Mouse (Mus musculus) ES-Bruce4 (cell line): ENCODE data around the gene Gm36210. TPM values are rescaled to one million over a fixed set of nuclear protein-coding genes. Genes with fewer than 3 reads are reported as not detected.

Experiments
- H3K27ac ChIP-seq: 2 replicates; pipeline ENCODE4 v1.5.1; 2012; ENCODE audit warnings: low read length, inconsistent platforms; ENCODE audit not compliant: insufficient read depth
- H3K27me3 ChIP-seq: 2 replicates; pipeline ENCODE4 v1.6.1; 2012; ENCODE audit warnings: mild to moderate bottlenecking, low read length, inconsistent platforms; ENCODE audit not compliant: control insufficient read depth, poor library complexity, insufficient read depth, severe bottlenecking
- H3K36me3 ChIP-seq: 2 replicates; pipeline ENCODE4 v1.6.1; 2012; ENCODE audit warnings: inconsistent platforms, mild to moderate bottlenecking, low read length, moderate library complexity; ENCODE audit not compliant: control insufficient read depth, poor library complexity, insufficient read depth, severe bottlenecking
- H3K4me1 ChIP-seq: one replicate; pipeline ENCODE4 v1.8.1; 2011; ENCODE audit warnings: low read length; ENCODE audit not compliant: control insufficient read depth, insufficient read depth
- H3K4me3 ChIP-seq: 2 replicates; pipeline ENCODE4 v1.5.1; 2011; ENCODE audit warnings: low read depth, mild to moderate bottlenecking, low read length
- H3K9ac ChIP-seq: 2 replicates; pipeline ENCODE4 v1.6.1; 2012; ENCODE audit warnings: low read depth, mild to moderate bottlenecking, inconsistent platforms; ENCODE audit not compliant: poor library complexity, severe bottlenecking
- H3K9me3 ChIP-seq: replicated peaks from 2 replicates; pipeline ENCODE4 v1.6.1; 2012; ENCODE audit warnings: mild to moderate bottlenecking, low read length, inconsistent platforms; ENCODE audit not compliant: control insufficient read depth, poor library complexity, insufficient read depth, severe bottlenecking
- CTCF ChIP-seq: IDR thresholded peaks from one replicate; pipeline ENCODE4 v1.8.1; 2011; ENCODE audit warnings: low read depth, low read length
- EP300 ChIP-seq: IDR thresholded peaks from 2 replicates; pipeline ENCODE4 v1.6.1; 2011; ENCODE audit warnings: low read depth, low read length; ENCODE audit not compliant: insufficient read depth
- POLR2A ChIP-seq: IDR thresholded peaks from one replicate; pipeline ENCODE4 v1.8.1; 2011; ENCODE audit warnings: low read length; ENCODE audit not compliant: insufficient read depth
- polyA plus RNA-seq: library from polyadenylated mRNA; stranded (reverse); fragments of >200 nt; gene quantifications from 2 replicates; pipeline ENCODE4 v1.2.4, GENCODE M21; 2011; ENCODE audit warnings: low read depth; ENCODE audit not compliant: missing spikeins, insufficient read depth, insufficient read length

The Gm36210 gene
- polyA plus RNA-seq, 1 experiment: 1.1 TPM

- H3K27me3 ChIP-seq: no peaks in the 10 kb centered on the region
- peak overlapping the region; percentile 92 for H3K4me3 ChIP-seq
- TF ChIP-seq CTCF (no peak), POLR2A (no peak), EP300 (no peak)
- H3K36me3 ChIP-seq: no peaks in the 10 kb centered on the region
- peak overlapping the region; percentile 96 for H3K9ac ChIP-seq
- H3K27ac ChIP-seq: no peak overlapping the region
- H3K9me3 ChIP-seq: no peaks in the 10 kb centered on the region
- no peaks in the 10 kb centered on the region for H3K4me1 ChIP-seq
Measured at GRCm38 (mm10) chr7:4915669-4916416, 9.5 kb upstream of the Gm36210 start.

DNA sequence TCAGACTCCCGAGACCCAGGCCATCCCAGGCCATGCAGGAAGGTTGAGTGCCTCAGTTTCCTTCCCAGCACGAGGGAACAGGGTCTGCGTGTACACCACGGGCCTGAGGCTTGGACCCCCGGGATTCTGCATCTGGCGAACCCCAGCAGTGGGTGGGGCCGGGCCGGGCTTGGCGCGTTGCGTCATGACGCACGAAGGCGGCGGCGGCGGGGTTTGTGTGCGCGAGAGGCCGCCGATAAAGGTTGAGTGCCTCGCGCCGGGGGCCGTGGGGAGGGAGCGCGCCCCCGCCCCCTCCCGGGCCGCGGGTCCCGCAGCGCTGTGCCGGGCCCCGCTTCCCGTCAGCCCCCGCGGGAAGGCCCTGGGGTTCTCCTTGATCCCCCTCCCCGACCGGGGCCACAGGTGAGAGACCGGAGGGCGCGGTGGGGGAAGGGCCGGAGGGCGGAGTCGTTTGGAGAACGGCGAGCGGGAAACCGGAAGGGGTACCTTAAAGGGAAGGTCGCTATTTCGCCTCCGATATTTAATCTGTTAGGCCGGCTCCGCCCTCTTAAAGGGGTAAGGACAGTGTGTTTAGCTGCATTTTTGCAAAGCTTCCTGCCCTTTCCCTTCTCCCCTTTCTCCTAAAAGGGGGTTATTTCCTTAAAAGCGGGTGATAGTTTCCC is 8.8 kb upstream of the Gm36210 start, which contains the start of gene Zfp628:
Gene Zfp628, plus strand, starts transcription at position 211 of the 659 bp plus-strand sequence.
- Histone ChIP-seq H3K9ac (peak within 1 kb of the TSS; percentile 96), H3K4me1 (peaks cover 1% of the 10 kb centered on the region), H3K27me3 (no peaks in the 10 kb centered on the region), H3K9me3 (no peaks in the 10 kb centered on the region), H3K4me3 (peak within 1 kb of the TSS; percentile 92), H3K36me3 (no peaks in the 10 kb centered on the region), H3K27ac (peak within 1 kb of the TSS; percentile 47)
- TF ChIP-seq EP300: no peak
- TF ChIP-seq CTCF: no peak
- peak; percentile 78 for TF ChIP-seq POLR2A

DNA sequence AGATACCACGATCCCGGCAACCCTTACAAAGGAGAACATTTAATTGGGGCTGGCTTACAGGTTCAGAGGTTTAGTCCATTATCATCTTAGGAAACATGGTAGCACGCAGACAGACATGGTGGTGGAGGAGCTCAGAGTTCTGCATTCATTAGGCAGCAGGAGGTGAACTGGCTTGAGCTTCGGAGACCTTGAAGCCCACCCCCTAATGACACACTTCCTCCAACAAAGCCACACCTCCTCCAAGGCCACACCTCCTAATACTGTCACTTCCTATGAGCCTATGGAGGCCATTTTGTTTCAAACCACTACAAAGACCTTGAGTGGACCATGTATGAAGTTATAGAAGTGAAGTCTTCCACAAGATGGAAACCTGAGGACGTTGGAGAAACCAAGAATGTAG is 5.9 kb upstream of the Gm36210 start:
- H3K27ac ChIP-seq: peak overlapping the region; percentile 82
- H3K36me3 ChIP-seq: peaks cover 8% of the 10 kb centered on the region
- peaks cover 3% of the 10 kb centered on the region for H3K4me1 ChIP-seq
- no peaks in the 10 kb centered on the region for H3K27me3 ChIP-seq
- TF ChIP-seq POLR2A (peak; percentile 98), CTCF (no peak), EP300 (0 out of 2 replicates have a peak, but pooled peaks have one; percentile 23)
- H3K4me3 ChIP-seq: peak overlapping the region; percentile 100
- no peaks in the 10 kb centered on the region for H3K9me3 ChIP-seq
- peak overlapping the region; percentile 84 for H3K9ac ChIP-seq

- no peak overlapping the region for H3K27ac ChIP-seq
- peak overlapping the region; percentile 84 for H3K9ac ChIP-seq
- H3K27me3 ChIP-seq: no peaks in the 10 kb centered on the region
- TF ChIP-seq EP300 (no peak), POLR2A (no peak), CTCF (peak; percentile 68)
- H3K4me3 ChIP-seq: peak overlapping the region; percentile 100
- peaks cover 8% of the 10 kb centered on the region for H3K36me3 ChIP-seq
- H3K4me1 ChIP-seq: peaks cover 3% of the 10 kb centered on the region
- H3K9me3 ChIP-seq: no peaks in the 10 kb centered on the region
Measured at GRCm38 (mm10) chr7:4911561-4911960, 5.2 kb upstream of the Gm36210 start.

GRCm38 (mm10) chr7:4902404-4902803 is 3.9 kb downstream of the Gm36210 start:
- Histone ChIP-seq H3K4me3 (no peak overlapping the region), H3K27ac (no peak overlapping the region), H3K36me3 (no peaks in the 10 kb centered on the region; the same call in 1 of the 2 replicates), H3K27me3 (no peaks in the 10 kb centered on the region), H3K4me1 (peaks cover 1% of the 10 kb centered on the region), H3K9me3 (no peaks in the 10 kb centered on the region), H3K9ac (no peak overlapping the region)
- TF ChIP-seq EP300: peak; percentile 54; the same call in 1 of the 2 replicates
- TF ChIP-seq CTCF: no peak
- TF ChIP-seq POLR2A: no peak

- H3K9me3 ChIP-seq: no peaks in the 10 kb centered on the region
- H3K4me1 ChIP-seq: peaks cover 1% of the 10 kb centered on the region
- no peak overlapping the region for H3K9ac ChIP-seq
- no peak overlapping the region for H3K4me3 ChIP-seq
- H3K27me3 ChIP-seq: no peaks in the 10 kb centered on the region
- H3K36me3 ChIP-seq: no peaks in the 10 kb centered on the region; the same call in 1 of the 2 replicates
- TF ChIP-seq POLR2A (no peak), EP300 (no peak; the same call in 1 of the 2 replicates), CTCF (peak; percentile 87)
- 0 out of 2 replicates have a peak overlapping the region, but pooled peaks have one; percentile 6 for H3K27ac ChIP-seq
Measured at GRCm38 (mm10) chr7:4901171-4901570, 5.1 kb downstream of the Gm36210 start.
